Mouse (Mus musculus) kidney, postnatal 0 days (tissue): ENCODE data around the gene Elmo1. TPM values are rescaled to one million over a fixed set of nuclear protein-coding genes. Genes with fewer than 3 reads are reported as not detected.

ENCODE experiments used
- ATAC-seq: fragments of 200-750 bp; cut with Nextera tagmentation; replicated peaks from 2 replicates; pipeline ENCODE4 v1.8.0; 2017; ENCODE audit warnings: low read depth, moderate number of reproducible peaks, moderate TSS enrichment, moderate library complexity; ENCODE audit not compliant: low FRiP score
- DNase-seq: peaks from one replicate; pipeline ENCODE4 v3.0.0-alpha.2; 2016; ENCODE audit warnings: low spot score
- H3K27ac ChIP-seq: fragments of 300-500 bp; sonication (generic); 2 replicates; pipeline ENCODE4 v1.5.1; 2014; ENCODE audit warnings: mild to moderate bottlenecking
- H3K27me3 ChIP-seq: fragments of 300-500 bp; sonication (generic); 2 replicates; pipeline ENCODE4 v1.6.1; 2014; ENCODE audit warnings: low read length, mixed read lengths; ENCODE audit not compliant: insufficient read depth
- H3K36me3 ChIP-seq: fragments of 300-500 bp; sonication (generic); 2 replicates; pipeline ENCODE4 v1.6.1; 2014; ENCODE audit warnings: low read length, mixed read lengths; ENCODE audit not compliant: insufficient read depth
- H3K4me1 ChIP-seq: fragments of 300-500 bp; sonication (generic); replicated peaks from 2 replicates; pipeline ENCODE4 v1.6.1; 2014; ENCODE audit warnings: antibody characterized with exemption, low read length, mixed read lengths; ENCODE audit not compliant: insufficient read depth
- H3K4me2 ChIP-seq: fragments of 300-500 bp; sonication (generic); 2 replicates; pipeline ENCODE4 v1.6.1; 2014; ENCODE audit warnings: mild to moderate bottlenecking, low read length, moderate library complexity, mixed read lengths
- H3K4me3 ChIP-seq: fragments of 300-500 bp; sonication (generic); replicated peaks from 2 replicates; pipeline ENCODE4 v1.5.1; 2014; ENCODE audit warnings: low read depth, low read length
- H3K9ac ChIP-seq: fragments of 300-500 bp; sonication (generic); 2 replicates; pipeline ENCODE4 v1.6.1; 2014; ENCODE audit warnings: low read depth, low read length
- H3K9me3 ChIP-seq: fragments of 300-500 bp; sonication (generic); replicated peaks from 2 replicates; pipeline ENCODE4 v1.6.1; 2016; ENCODE audit warnings: low read length, inconsistent platforms, mixed read lengths
- CTCF ChIP-seq: IDR thresholded peaks from 2 replicates; pipeline ENCODE4 v1.5.1; 2016; ENCODE audit warnings: antibody characterized with exemption, low read depth, mild to moderate bottlenecking, moderate library complexity
- WGBS: fragments of 180-500 bp; shearing (Covaris S2); extraction: QIAGEN DNeasy Blood & Tissue Kit; methylation state at CpG from one replicate; pipeline ENCODE4 v1.1.7; 2014; 5-methylcytosine and 5-hydroxymethylcytosine counted together
- polyA plus RNA-seq: library from polyadenylated mRNA; unstranded; fragments of >200 nt; fragmentation: Nextera tagmentation; extraction: Ambion mirVana; gene quantifications from 2 replicates; pipeline ENCODE4 v1.2.1, GENCODE M21; 2015

Elmo1 gene
- polyA plus RNA-seq, 1 experiment from 2014 or later = 5.1 TPM

DNA sequence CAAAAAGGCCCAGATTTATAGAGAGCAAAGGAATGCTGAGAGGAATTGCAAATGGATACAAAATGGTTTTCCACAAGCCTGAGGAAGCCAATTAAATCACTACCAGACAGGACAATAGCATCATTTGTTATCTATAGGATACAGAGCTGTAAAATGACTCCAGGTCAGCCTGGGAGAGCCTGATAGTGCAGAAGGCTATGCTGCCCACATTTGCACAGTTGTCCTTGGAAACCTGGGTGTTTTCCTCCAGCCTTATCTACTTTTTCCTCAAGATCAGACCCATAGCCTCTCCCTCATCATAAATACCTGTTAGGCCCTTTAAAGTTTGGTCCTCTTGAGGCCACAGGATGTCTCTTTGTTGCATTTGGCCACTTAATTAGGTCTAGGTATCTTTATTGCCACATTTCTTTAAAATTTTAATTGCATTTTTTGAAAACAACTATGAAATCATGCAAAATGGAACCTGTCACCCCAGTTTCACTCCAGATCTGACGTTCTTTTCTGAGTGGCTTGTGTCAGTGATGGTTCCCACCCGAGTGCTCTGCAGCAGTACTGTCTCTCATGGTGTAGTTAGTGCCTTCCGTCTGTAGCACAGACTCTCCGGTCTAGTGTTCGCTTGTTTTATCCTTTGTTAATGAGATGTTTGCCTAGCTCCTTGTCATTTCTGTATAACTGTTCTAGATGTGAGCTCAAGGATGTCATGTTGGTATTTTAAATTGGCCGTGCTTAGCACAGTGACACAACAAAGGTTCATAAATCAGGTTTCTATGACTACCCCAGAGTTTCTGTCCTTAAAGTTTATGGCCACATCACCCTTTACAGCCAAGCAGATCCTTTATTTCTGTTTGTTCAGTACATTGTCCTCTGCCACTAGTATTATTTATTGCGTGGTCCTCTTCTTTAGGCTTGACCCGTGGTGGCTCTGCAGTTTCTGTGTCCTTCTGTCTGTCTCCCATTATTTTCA lies 167.4 kb downstream of the Elmo1 start:
- Histone ChIP-seq H3K27ac (no peak overlapping the region), H3K9ac (no peak overlapping the region), H3K4me1 (no peaks in the 10 kb centered on the region), H3K4me3 (no peak overlapping the region), H3K9me3 (no peaks in the 10 kb centered on the region), H3K36me3 (no peaks in the 10 kb centered on the region), H3K27me3 (no peaks in the 10 kb centered on the region), H3K4me2 (no peak overlapping the region)
- WGBS = 49% methylated on average over 8 of the region's 8 CpGs
- no peak for TF ChIP-seq CTCF
- DNase-seq (peak; percentile 34), ATAC-seq (no peak)

DNA sequence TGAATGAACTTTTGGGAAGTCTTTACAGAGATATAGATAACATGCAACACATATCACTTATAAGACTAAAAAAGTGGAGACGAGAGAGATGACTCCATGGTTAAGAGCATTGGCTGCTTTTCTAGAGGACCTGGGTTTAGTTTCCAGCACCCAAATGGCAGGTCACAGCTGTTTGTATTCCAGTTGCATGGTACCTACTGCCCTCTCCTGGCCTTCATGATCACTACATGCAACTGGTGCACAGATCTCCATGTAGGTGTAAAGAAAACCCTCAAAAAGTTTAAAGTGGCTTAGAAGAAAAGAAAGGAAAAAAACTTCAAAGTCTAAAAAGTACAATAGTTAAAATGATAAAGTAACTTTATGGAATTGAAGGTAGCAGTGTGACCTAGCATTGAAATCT lies 172.8 kb downstream of the Elmo1 start:
- Histone ChIP-seq H3K36me3 (no peaks in the 10 kb centered on the region), H3K4me3 (no peak overlapping the region), H3K27ac (no peak overlapping the region), H3K9me3 (no peaks in the 10 kb centered on the region), H3K27me3 (no peaks in the 10 kb centered on the region), H3K4me1 (no peaks in the 10 kb centered on the region), H3K4me2 (no peak overlapping the region), H3K9ac (no peak overlapping the region)
- peak; percentile 25; the same call in 1 of the 2 replicates for TF ChIP-seq CTCF
- DNase-seq = no peak
- 96% methylated on average over 1 of the region's 1 CpGs for WGBS
- no peak for ATAC-seq

DNA sequence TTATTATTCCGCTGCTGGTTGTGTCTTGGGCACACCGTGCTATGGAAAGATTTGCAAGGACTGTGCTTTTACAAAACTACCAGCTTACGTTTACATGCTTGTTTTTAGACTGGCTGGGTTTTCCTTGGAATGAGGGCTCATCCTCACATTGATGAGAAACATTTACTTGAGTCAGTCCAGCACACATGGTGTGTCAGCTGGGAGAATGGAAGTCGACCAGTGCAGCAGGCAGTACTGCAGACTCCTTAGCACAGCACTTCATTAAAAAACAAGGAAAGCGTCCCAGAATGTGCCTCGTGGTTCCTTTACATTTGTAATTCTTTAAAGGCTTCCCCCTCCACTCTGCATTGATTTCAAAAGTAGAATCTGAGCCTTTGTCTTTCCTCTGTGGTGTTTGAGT lies 179.8 kb downstream of the Elmo1 start:
- no peak overlapping the region for H3K27ac ChIP-seq
- no peak overlapping the region for H3K4me3 ChIP-seq
- H3K27me3 ChIP-seq = no peaks in the 10 kb centered on the region
- WGBS = 83% methylated on average over 6 of the region's 6 CpGs
- no peaks in the 10 kb centered on the region for H3K4me1 ChIP-seq
- no peaks in the 10 kb centered on the region for H3K9me3 ChIP-seq
- no peak overlapping the region for H3K9ac ChIP-seq
- no peak for TF ChIP-seq CTCF
- no peak for ATAC-seq
- no peaks in the 10 kb centered on the region for H3K36me3 ChIP-seq
- H3K4me2 ChIP-seq = no peak overlapping the region
- no peak for DNase-seq

DNA sequence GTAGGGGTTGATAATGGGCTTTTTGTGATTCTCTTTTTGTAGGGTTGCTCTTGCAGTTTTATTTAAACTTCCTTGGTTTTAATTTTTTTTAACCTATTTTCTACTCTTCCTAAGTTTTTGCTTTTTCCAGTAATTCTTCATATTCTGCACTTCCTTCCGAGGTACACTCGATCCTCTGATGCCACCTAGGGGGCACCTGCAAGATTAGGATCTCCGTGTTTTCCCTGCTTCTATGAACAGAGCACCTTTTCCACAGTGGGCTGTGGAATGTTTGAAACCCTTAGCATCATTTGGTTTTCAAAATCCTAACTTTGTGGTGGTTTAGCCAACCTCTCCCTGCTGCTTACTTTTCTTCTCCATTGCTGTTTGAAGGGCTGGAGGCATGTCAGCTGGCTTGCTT lies 181.4 kb downstream of the Elmo1 start:
- TF ChIP-seq CTCF = peak; percentile 67
- ATAC-seq = no peak
- 33% methylated on average over 3 of the region's 3 CpGs for WGBS
- DNase-seq = no peak
- Histone ChIP-seq H3K36me3 (no peaks in the 10 kb centered on the region), H3K4me3 (no peak overlapping the region), H3K27ac (no peak overlapping the region), H3K4me1 (no peaks in the 10 kb centered on the region), H3K27me3 (no peaks in the 10 kb centered on the region), H3K4me2 (no peak overlapping the region), H3K9me3 (no peaks in the 10 kb centered on the region), H3K9ac (no peak overlapping the region)

DNA sequence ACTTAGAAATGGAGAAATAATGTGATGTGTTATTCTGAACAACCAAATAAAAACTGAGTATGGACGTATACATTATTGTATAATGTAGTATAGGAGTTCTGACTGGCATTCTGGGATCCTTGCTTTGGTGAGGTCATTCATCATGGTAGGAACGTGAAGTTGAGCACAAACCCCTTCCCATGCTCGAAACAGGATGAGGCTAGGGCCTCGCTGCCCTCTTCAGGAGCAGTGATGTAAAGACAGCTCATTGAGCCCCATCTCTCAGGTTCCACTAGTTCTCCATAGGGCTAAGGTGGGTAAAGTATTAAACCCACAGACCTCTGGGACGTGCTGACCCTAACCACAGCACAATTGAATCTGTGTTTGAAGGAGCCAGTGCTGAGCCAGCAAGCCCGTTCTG lies 182.2 kb downstream of the Elmo1 start:
- ATAC-seq (no peak; the same call in 1 of the 2 replicates), DNase-seq (peak; percentile 57)
- H3K9ac ChIP-seq = no peak overlapping the region
- no peak overlapping the region for H3K4me3 ChIP-seq
- peak; percentile 72 for TF ChIP-seq CTCF
- H3K4me2 ChIP-seq = no peak overlapping the region
- 53% methylated on average over 6 of the region's 6 CpGs for WGBS
- no peaks in the 10 kb centered on the region for H3K9me3 ChIP-seq
- no peak overlapping the region for H3K27ac ChIP-seq
- no peaks in the 10 kb centered on the region for H3K36me3 ChIP-seq
- no peaks in the 10 kb centered on the region for H3K27me3 ChIP-seq
- H3K4me1 ChIP-seq = no peaks in the 10 kb centered on the region

DNA sequence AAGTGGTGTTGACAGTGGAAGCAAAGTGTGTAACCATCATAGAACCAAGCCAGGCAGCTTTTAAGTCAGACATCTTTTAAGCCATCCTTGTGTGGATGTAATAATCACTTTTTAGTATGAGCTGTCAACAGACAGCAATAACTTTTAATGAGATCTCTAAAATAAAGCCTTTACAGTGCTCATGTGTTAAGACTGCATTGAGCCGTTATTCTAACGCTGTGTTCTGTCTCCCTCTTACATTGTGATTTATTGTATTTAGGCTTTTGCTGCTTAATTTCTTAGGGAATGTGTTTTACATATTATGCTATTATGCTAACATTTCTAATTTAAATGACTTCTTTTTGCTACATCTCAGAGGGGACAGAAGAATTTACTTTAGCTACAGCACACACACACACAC lies 189.5 kb downstream of the Elmo1 start:
- H3K9me3 ChIP-seq = no peaks in the 10 kb centered on the region
- no peak overlapping the region for H3K4me3 ChIP-seq
- no peaks in the 10 kb centered on the region for H3K27me3 ChIP-seq
- DNase-seq (no peak), ATAC-seq (no peak)
- H3K4me1 ChIP-seq = no peaks in the 10 kb centered on the region
- no peaks in the 10 kb centered on the region for H3K36me3 ChIP-seq
- no peak overlapping the region for H3K4me2 ChIP-seq
- no peak overlapping the region for H3K27ac ChIP-seq
- TF ChIP-seq CTCF = no peak
- no peak overlapping the region for H3K9ac ChIP-seq
- 42% methylated on average over 2 of the region's 2 CpGs for WGBS
